In genomic region chr4:139818163-139818562, GRCm38 (mm10) we compare ENCODE assay signal across 17 mouse cellular contexts. TPM values are rescaled to one million over a fixed set of nuclear protein-coding genes. Genes with fewer than 3 reads are reported as not detected.
DNase-seq lines count a peak whose midpoint lies in the region; ATAC-seq lines count a peak whose summit lies in the region.
"Had no signal": no experiment of that assay in that cellular context is flagged by ENCODE, and none has a peak within 500 bp of the region (broad histone marks: within the 10 kb centered on the region; RNA-seq: fewer than 3 reads in every experiment).

No protein-coding gene starts in this region.

- H3K27ac ChIP-seq in neural tube, embryonic 11.5 days (ENCODE audit: low read depth, low read length): no peak overlapping the region
- no peak overlapping the region for H3K27ac ChIP-seq in neural tube, embryonic 15.5 days (replicated peaks)
- no peak overlapping the region for H3K27ac ChIP-seq in limb, embryonic 12.5 days
- H3K27ac ChIP-seq: stomach, postnatal 0 days had no signal

- peak overlapping the region; percentile 7; the same call in 1 of the 2 replicates for H3K4me2 ChIP-seq in neural tube, embryonic 11.5 days (ENCODE audit: low read depth)
- H3K4me2 ChIP-seq in neural tube, embryonic 15.5 days: no peak overlapping the region
- H3K4me2 ChIP-seq in limb, embryonic 12.5 days: peak overlapping the region; percentile 8

- H3K36me3 ChIP-seq in neural tube, embryonic 11.5 days (ENCODE audit: control insufficient read depth, insufficient read depth, low read length): no peaks in the 10 kb centered on the region
- no peaks in the 10 kb centered on the region for H3K36me3 ChIP-seq in neural tube, embryonic 15.5 days
- H3K36me3 ChIP-seq in limb, embryonic 12.5 days: no peaks in the 10 kb centered on the region

- DNase-seq in embryo, embryonic 10.5 days (ENCODE audit: low spot score): peak; percentile 52
- no peak for DNase-seq in embryo, embryonic 11 days
- DNase-seq in neural tube, embryonic 11.5 days (ENCODE audit: low spot score): peak; percentile 28
- peak; percentile 10 for DNase-seq in naive thymus-derived CD4-positive, alpha-beta T cell, adult 2 months (ENCODE audit: low read depth)
- no peak for DNase-seq in gastrocnemius, postnatal 10 days
- DNase-seq in layer of hippocampus, postnatal 10 days (ENCODE audit: low spot score in 2 of 2): no peak
- DNase-seq: adrenal gland, postnatal 25 days; left cerebral cortex, postnatal 4 days; retina, postnatal 1 day; spleen, adult 18-20 months had no signal

- H3K27me3 ChIP-seq in neural tube, embryonic 11.5 days (ENCODE audit: control insufficient read depth, insufficient read depth, low read length): peaks cover 58% of the 10 kb centered on the region
- peaks cover 82% of the 10 kb centered on the region for H3K27me3 ChIP-seq in neural tube, embryonic 15.5 days (replicated peaks)
- H3K27me3 ChIP-seq in limb, embryonic 12.5 days: peaks cover 99% of the 10 kb centered on the region

- 0% methylated on average over 6 of the region's 7 CpGs for WGBS in neural tube, embryonic 11.5 days
- 7% methylated on average over 7 of the region's 7 CpGs for WGBS in neural tube, embryonic 15.5 days
- WGBS in limb, embryonic 12.5 days: 2% methylated on average over 7 of the region's 7 CpGs

- ATAC-seq in neural tube, embryonic 11.5 days (ENCODE audit: insufficient read depth, low FRiP score, low TSS enrichment): peak; percentile 17; the same call in 1 of the 2 replicates
- ATAC-seq in neural tube, embryonic 15.5 days (ENCODE audit: low FRiP score): no peak
- peak; percentile 52; the same call in 1 of the 2 replicates for ATAC-seq in limb, embryonic 12.5 days (ENCODE audit: insufficient number of reproducible peaks, insufficient read depth, low FRiP score, low TSS enrichment, low read depth)

- H3K4me1 ChIP-seq in neural tube, embryonic 11.5 days (ENCODE audit: control insufficient read depth, insufficient read depth, low read length): peaks cover 46% of the 10 kb centered on the region
- peaks cover 21% of the 10 kb centered on the region for H3K4me1 ChIP-seq in neural tube, embryonic 15.5 days
- H3K4me1 ChIP-seq in limb, embryonic 12.5 days (replicated peaks): peaks cover 45% of the 10 kb centered on the region

- H3K4me3 ChIP-seq in neural tube, embryonic 11.5 days (ENCODE audit: low read depth, low read length): no peak overlapping the region
- H3K4me3 ChIP-seq in neural tube, embryonic 15.5 days (replicated peaks): no peak overlapping the region
- no peak overlapping the region for H3K4me3 ChIP-seq in limb, embryonic 12.5 days (replicated peaks)

- H3K9me3 ChIP-seq in neural tube, embryonic 11.5 days (ENCODE audit: control insufficient read depth, low read length): no peaks in the 10 kb centered on the region
- H3K9me3 ChIP-seq in neural tube, embryonic 15.5 days (replicated peaks): no peaks in the 10 kb centered on the region
- H3K9me3 ChIP-seq in limb, embryonic 12.5 days: peaks cover 4% of the 10 kb centered on the region; the same call in 1 of the 2 replicates

- H3K9ac ChIP-seq in neural tube, embryonic 11.5 days (ENCODE audit: low read length): no peak overlapping the region
- H3K9ac ChIP-seq in neural tube, embryonic 15.5 days (replicated peaks): no peak overlapping the region
- H3K9ac ChIP-seq in limb, embryonic 12.5 days (replicated peaks): no peak overlapping the region

RNA-seq across cellular contexts. Expression of gene Pax7, which starts 15.2 kb away (rescaled TPM):
- polyA plus RNA-seq in neural tube, embryonic 11.5 days (2014; fragmentation: Nextera tagmentation; extraction: Ambion mirVana): 3.4 and 3.8 TPM in 2 replicates
- polyA plus RNA-seq in neural tube, embryonic 15.5 days (2015; fragmentation: Nextera tagmentation; extraction: Ambion mirVana): 0.14 and 0.17 TPM in 2 replicates
- polyA plus RNA-seq in limb, embryonic 12.5 days (2016; fragmentation: Nextera tagmentation; extraction: Ambion mirVana): 0.40 and 0.45 TPM in 2 replicates
- 10 to 100 TPM in 1 of 2 experiments, 1 to 10 TPM in 1; 8.3 to 11.3 TPM for total RNA-seq in gastrocnemius, postnatal 10 days (2021)
- under 1 TPM in 1 of 2 experiments, not detected in 1; 0.11 TPM for total RNA-seq in layer of hippocampus, postnatal 10 days (2021)
- total RNA-seq: adrenal gland, postnatal 25 days; common myeloid progenitor, adult 5-6 weeks; layer of hippocampus, adult 18-20 months had no signal
- polyA plus RNA-seq: heart, embryonic 14.5 days; kidney, embryonic 14.5 days; stomach, postnatal 0 days had no signal

Comparison
In these comparisons a context has a peak if more than half of its experiments do, and no peak if none do; other contexts are left out.
1. DNase-seq: peak in embryo, embryonic 10.5 days (single experiment), neural tube, embryonic 11.5 days (single experiment) and naive thymus-derived CD4-positive, alpha-beta T cell, adult 2 months (single experiment); none in embryo, embryonic 11 days (single experiment), gastrocnemius, postnatal 10 days (single experiment) and layer of hippocampus, postnatal 10 days (0 of 2).